Mouse (Mus musculus) lung, postnatal 36 days (tissue): ENCODE results near the gene Pop7.
A peak's percentile ranks its signal among the peaks of the same experiment; 100 is the strongest.

Source experiments
- DNase-seq: peaks from one replicate; pipeline ENCODE4 v3.0.0; 2022; ENCODE audit warnings: mixed read lengths

Pop7 gene

DNA sequence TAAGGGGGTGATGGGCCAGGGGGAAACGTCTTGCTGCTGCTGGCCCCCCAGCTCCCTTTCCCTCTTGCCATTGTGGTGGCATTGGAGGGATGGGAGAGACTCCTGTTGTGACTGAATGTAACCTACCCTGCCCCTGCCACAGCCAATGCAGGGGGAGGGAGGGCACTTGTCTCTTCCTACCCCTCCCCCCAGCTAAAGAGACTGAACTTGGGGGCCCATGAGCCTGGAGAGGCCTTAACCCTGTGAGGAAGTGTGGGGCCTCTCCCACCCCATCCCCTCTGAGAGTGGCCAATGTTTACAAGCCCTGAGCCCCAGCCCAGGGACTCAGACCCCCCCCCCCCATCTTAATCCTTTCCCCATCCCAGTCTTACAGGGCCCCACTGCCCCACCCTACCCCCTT lies 25.1 kb upstream of the Pop7 start:
- no peak for DNase-seq

DNA sequence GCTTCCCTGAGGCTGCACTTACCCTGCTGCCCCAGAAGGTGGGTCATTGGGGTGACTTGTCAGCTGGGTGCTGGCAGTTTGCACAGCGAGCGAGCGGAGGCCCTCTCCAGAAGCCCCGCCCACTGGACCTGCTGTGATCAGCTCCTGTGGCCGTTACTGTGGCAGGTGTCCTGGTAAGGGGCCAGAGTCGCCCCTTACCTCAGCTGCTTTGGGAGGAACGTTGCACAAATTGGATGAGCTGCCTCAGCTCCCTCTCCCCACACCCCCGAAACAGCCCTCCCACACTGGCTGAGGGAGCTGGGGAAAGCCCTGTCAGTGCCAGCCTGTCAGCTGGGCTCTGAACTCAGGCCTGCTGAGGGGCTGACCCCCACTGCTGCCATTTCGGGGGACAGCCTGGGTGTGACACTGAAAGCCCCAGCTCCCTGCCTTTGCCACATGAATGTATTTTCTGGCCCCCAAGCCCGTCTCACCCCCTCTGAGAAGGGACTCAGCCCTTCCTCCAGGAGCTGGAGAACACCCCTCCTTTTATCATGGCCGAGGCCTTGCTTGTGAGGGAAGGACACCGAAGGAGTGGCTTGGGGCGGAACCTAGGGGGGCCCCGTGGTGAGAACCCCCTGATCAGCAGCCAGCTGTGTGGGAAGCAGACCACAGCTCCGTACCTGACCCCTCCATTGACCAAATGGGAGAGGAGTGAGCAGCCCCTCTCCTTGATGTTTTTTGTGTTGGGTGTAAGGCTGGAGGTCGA lies 24.0 kb upstream of the Pop7 start:
- peak; percentile 65 for DNase-seq

DNA sequence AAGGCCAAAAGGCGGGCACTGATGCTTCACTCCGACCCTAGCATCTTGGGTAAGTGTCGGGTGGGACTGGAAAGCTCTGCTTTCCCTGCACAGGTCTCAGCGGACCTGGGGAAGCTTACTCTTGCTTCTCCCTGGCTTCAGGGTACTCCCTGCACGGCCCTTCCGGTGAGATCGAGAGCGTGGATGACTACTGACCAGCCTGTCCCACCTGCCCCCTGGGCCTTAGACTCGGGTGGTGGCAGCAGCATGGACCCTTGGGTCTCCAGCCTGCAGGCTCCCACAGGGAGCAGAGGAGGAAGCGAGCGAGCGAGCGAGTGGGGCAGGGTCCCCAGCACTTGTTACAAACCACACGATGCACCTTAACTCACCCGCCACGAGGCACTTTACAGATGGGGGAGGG lies 23.2 kb upstream of the Pop7 start:
- DNase-seq = no peak

DNA sequence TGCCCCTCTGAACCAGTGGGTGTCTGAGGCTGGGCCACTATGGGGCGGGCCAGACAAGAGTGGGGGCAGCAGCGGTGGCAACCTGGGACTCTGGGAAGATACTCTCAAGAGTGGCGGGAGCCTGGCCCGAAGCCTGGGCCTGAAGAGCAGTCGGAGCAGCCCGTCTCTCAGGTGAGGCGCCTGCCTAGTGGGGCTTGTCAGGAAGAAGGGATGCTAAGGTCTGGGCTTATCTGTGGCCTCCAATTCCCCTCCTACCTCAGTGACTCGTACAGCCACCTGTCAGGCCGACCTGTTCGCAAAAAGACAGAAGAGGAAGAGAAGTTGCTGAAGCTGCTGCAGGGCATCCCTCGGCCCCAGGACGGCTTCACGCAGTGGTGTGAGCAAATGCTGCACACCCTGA lies 22.4 kb upstream of the Pop7 start:
- DNase-seq = no peak

DNA sequence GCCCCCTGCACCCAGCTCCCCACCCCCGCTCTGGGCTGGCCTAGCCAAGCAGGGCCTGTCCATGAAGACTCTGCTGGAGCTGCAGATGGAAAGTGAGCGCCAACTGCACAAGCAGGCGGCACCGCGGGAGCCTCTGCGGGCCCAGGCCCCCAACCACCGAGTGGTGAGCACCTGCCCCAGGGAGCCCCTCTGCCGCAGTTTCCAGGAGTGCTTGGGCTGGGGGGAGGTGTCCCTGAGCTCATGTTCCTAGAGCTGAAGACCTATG lies 21.9 kb upstream of the Pop7 start:
- DNase-seq = no peak

DNA sequence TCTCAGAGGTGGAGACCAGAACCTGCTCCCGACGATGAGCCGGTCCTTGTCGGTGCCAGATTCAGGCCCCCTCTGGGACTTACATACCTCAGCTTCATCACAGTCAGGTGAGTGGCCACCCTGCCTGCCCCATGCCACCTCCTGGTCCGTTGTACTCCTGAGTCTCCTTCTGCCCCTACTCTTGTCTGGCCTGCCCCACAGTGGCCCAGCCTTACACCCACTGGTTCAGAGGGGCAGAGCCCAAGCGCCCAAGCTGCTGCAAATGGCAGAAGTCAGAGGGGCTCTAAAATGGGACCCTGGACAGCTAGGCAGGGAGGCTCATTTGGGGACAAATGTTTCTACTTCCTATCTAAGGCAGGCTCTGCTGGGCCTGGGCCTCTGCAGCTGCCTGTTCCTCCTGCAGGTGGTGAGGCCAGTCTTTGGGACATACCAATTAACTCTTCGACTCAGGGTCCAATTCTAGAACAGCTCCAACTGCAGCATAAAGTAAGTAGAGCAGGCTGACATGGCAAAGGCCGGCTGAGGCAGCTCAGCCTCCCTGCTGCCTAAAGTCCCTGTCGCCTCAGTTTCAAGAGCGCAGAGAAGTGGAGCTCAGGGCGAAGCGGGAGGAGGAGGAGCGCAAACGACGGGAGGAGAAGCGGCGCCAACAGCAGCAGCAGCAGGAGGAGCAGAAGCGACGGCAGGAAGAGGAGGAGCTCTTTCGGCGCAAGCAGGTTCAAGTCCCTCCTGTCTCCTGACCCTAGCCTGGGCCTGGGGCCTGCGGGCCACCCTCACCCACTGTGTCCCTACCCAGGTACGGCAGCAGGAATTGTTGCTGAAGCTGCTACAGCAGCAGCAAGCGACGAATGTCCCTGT lies 21.3 kb upstream of the Pop7 start:
- no peak for DNase-seq

DNA sequence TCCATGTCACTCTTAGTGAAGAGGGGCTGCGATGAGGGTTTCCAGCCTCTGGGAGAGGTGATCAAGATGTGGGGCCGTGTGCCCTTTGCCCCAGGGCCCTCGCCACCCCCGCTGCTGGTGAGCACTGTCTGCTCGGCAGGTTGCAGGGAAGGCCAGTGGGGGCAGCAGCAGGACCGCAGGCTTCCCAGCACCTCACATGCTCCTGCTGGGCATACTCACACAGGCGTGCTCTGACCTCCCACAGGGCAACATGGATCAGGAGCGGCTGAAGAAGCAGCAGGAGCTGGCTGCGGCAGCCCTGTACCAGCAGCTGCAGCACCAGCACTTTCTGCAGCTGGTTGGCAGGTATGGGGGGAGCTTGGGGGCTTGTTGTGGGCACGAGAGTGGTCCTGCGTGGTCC lies 20.4 kb upstream of the Pop7 start:
- DNase-seq = no peak

DNA sequence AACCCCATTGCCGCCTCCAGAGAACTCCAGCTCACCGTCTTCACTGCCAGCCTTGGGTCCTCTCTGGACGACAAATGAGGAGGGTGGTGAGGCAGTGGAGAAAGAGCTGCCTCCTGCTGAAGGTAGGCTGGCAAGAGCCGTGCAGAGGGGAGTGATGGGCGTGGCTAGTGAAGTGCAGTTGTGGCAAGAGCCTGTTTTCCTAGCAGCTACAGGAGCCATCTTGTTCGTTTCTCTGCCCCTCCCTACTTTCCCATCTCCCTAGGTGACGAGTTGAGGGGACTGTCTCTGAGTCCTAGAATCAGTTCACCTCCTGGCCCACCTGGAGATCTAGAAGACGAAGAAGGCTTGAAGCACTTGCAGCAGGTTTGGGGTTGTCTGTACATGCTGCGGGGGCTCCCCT lies 19.5 kb upstream of the Pop7 start:
- DNase-seq = peak; percentile 47

DNA sequence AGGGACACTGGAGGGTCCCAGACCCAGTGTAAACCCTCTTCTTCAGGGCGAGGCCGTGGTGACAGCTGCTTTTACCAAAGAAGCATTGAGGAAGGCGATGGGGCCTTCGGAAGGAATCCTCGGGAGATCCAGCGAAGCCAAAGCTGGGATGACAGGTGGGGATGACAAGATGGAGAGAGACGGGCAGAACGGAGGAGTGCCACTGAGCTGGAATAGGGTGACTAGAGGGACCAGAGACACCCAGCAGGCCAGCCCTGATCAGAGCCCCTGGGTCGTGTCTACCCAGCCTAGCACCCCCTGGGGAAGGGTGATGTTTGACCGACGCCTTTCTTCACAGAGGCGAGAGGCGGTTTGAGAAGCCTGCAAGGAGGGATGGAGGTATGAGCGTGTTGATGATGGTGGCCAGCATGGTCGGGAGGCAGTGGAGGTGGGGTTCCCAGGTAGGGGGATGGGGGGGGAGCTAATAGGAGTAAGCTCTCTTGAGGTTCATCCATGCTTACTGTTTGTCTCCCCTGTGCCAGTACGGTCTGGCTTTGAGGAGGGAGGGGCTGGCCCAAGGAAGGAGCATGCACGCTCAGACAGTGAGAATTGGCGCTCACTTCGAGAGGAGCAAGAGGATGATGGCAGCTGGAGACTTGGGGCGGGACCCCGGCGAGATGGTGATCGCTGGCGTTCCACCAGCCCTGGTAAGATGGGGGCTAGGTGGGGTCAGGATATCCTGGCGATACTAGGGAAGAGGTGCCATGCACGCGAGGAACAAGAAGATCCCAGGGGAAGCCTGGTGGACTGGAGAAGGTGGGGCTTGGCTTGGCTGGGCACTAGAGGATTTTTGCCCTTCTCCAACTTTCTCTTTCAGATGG lies 17.6 kb upstream of the Pop7 start:
- DNase-seq = no peak

DNA sequence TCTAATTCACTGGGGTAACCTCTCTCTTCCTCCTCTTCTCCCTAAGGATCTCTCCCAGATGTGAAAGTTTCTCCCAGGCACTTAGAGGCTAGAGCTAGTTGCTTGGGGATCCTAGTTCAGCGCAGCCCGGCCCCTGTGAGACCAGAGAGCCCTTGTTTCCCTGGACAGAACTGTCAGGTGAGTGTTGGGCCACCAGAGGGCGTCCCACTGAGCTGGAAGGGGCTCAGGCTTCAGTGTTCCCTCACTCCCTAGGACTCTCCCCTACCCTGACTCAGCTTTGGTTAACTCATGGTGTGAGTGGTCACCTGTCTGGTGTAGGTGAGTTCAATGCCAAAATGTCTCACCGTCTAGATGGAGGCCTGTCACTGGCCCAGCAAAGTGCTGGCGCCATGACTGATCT lies 16.1 kb upstream of the Pop7 start, which contains the start of gene Gigyf1:
Gigyf1 (plus strand) TSS at position 113 of the 400 bp plus-strand sequence.
- DNase-seq = peak; percentile 39

DNA sequence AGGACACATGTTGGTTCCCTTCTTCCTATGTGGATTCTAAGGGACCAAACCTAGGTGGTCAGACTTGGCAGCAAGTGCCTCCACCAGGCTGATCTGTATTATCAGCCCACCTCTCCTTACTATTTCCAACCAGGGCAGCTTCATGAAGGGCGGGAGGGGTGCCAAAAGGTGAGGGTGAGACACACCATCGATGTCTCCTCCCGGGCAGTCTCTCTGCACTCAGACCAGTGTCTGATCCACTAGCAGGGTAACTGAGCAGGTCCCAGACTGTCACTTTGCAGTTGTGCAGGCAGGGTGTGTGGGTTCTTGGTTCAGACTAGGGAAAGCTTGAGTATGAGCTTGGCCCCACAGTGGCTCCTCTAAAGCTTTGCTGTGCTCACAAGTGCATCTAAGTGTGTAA lies 12.5 kb upstream of the Pop7 start:
- no peak for DNase-seq

DNA sequence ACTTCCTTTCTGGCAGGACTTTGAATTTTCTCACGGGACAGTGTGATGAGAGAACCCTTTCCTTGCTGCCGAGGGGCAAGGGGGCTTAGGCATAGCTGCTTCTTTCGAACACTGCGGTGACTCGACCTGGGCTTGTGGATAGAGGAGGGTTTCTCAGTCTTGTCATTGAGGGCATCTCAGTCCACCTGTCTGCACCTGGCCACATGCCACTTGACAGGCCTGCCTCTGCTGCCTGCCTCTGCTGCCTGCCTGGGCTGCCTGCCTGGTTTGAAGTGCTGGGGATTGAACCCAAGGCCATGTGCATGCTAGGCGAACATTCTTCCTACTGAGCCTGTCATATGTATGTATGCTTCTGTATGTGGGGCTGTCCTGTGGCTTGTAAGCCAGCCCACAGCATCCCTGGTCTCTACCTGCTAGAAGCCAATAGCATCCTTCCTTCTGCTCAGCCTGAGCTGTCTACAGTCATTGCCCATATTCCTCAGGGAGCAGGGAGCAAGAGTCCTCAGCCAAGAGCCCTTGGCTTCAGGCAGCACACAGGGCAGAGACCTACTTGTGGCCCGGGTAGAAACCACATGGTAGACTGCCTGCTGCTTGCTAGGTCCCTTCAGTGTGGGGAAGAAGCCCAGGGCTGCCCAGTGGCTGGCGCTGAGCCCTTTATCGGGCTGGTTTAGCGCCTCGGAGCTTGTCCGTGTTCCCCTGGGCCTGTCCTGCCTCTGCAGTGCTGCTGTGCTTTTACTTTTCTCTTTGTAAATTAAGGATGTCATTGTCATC lies 11.8 kb upstream of the Pop7 start:
- DNase-seq = no peak

DNA sequence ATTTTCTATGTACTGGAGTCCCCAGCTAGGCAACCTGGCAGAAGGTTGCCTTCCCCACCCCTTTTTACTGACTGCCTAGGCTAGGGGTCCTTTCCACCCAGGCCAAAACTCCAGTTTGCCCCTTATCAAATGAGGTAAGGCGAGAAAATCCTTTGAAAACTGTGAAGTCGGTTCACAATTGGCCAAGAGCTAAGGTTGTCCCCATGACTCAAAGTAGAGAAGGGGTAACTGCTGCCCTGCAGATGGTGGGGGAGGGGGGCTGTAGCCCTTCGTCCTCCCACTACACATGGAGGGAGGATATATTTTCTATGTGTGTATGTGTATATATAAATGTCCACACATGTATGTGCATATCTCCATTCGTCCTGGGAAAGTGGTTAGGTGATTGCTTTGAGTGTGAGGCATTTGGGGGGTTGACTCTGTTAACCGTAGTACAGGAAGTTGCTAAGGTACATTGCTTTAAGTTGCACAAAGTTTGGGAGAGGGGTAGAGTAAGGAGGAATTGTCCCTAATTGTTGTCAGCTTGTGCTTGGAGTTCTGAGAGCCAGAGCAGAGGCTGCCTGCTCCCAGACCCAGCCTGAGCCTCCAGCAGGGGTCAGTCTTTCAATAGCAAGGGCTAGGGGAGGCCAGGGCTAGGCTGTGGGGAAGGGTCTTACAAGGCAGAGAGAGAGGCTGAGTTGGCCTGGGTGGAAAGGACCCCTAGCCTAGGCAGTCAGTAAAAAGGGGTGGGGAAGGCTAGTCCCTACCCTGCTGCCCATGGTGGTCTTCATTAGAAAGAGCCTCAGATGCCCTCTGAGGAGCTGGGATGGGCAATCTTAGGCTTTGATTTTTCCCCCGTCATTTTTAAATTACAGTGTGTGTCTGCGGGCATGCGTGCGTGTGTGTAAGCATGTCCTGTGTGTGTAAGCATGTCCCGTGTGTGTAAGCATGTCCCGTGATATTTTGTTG lies 10.8 kb upstream of the Pop7 start:
- peak; percentile 47 for DNase-seq

DNA sequence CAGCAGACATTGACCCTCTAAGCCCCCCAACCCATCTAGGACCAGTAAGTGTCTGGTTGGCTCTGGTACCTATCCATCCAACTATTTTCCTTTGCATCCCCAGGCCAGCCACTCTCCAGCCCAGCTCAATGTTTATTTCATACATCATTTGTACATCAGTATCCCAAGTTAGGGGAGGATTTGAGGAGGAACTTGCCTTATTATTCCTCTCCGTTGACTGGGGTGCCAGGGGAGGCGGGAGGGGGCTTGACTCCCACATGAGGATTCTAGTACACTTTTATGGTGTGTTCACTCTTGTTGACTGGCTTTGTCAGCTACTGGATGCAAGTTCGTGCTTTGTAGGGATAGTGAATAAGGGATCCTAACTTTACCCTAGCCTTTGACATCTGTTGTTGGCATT lies 9.4 kb upstream of the Pop7 start:
- no peak for DNase-seq

DNA sequence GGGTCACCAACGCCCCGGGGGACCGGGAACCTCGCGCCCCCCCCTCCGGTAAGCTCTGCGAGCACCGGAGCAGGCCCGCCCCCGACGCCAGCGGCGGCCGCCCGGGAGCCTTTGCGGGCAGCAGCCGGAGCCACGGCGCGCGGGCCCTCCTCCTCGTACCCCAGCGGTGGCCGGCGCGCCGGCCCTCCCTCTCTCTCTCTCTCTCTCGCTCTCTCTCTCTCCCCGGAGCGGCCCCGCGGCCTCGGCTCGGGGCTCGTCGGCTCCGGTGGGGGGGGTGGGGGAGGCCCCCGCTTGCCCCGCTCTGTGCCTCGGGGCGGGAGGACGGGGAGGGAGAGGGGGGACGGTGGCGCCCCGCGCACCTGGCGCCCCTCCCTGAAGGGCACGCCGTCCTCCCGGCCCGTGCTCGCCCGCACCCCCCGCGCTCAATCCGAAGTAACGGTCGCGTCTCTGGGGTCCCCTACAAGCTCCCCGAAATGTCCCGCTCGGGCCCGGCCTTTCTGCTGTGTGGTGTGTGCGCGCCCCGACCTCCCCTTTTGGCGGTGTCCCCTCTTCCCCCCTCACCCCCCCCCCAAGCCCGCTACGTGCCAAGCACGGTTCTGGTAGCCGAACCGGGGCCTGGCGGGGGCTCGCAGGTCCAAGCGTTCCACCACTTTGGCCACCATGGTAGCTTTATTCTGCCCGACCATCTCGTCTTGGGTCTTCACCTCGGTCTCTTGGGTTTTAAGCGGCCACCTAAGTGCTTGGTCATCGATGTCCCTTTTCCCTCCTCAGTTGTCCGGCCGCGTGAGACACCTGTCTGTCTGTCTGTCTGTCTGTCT lies 8.5 kb upstream of the Pop7 start:
- DNase-seq = no peak

DNA sequence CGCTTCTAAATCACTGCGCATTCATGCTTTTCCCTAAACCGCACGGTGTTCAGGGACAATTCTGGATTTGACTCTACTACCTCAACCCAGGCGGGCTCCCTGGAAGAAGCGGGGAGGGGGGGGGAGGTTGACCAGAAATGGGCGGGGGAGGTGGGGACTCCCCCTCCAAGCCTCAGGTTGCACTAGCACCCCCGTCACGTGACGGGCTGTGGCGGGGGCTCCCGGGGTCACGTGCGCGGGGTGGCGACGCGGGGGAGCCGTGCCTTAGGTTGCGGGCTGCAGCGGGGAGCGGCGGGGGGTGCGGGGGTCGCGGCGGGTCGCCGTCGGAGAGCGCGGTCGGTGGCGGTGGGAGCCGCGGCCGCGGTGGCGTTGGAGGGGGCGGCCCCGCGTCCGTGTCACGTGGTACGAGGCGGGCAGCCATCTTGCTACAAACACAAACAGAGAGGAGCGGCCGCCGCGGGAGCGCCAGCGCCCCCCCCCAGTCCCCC lies 7.7 kb upstream of the Pop7 start:
- peak; percentile 84 for DNase-seq

DNA sequence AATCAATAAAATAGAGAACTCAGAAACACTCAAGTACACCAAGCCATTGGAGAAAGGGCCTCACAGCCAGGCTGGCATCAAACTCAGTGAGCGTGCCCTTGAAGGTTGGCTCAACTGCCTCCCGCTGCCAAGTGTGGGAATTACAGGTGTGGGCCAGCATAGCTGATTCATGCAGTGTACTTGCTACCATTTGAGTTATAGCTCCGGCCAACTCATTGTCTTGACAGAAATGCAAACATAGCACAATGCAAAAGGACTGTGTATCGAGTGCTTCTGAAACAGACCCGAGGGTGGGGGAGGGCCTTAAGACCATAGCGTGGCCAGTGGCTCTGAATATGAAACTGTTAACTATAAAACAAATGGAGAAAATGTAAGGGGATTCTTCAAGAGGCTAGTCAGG lies 1.7 kb upstream of the Pop7 start:
- DNase-seq = peak; percentile 64

DNA sequence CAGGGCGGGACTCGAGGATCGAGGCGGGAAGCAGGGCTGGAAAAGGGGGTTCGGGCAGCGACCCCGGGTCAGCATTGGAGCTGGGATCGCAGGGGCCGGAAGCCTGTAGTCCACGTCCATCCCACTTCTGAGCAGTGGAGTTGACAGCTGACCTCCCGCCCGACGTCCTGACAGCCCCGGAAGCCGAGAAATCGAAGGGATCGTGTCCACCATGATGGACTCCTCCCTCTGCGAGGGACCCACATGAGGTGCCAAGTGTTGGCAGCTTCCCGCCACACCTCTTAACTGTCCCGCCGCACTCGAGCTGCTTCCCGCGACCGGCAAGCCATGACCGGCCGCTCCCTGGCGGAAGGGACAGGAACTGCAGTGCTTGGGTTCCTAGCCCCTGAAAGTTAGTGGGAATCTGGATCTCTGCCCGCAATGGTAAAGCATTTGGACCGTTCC lies 371 bp upstream of the Pop7 start:
- DNase-seq = peak; percentile 91

DNA sequence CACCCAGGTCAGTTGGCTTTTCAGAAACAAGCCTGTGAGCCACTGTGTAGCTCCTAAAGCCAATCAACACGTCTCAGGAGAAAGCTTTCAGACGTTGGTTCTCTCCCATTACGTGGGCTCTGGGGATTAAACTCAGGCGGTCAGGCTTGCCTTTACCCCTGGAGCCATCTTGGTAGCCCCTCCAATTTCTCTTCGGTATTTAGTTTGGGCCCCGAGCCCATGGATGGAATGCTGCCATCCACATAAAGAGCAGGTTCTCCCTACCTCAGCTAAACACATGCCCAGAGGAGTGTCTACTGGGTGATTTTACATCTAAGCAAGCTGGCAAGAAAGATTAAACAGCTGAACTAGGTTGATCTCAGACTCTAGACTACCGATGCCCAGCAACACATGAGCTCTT lies 2.1 kb downstream of the Pop7 start:
- DNase-seq = no peak

DNA sequence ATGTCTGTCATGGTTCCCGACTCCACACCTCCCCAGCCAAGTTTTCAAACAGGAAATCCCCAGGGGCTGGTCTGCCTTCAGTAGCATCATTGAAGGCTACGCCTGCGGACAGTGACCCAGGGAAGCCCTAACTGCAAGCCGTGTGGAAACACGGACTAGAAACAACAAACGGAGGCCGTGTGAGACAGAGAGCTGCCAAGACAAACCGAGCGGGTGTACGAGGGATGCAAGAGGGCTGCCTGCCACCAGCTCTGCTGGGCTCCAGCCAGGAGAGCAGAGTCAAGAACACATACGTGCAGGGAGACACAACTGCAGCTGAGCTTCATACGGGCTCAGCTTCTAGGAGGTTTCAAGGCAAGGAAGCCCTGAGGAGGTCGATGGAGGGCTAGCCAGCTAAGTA lies 8.5 kb downstream of the Pop7 start:
- DNase-seq = no peak

DNA sequence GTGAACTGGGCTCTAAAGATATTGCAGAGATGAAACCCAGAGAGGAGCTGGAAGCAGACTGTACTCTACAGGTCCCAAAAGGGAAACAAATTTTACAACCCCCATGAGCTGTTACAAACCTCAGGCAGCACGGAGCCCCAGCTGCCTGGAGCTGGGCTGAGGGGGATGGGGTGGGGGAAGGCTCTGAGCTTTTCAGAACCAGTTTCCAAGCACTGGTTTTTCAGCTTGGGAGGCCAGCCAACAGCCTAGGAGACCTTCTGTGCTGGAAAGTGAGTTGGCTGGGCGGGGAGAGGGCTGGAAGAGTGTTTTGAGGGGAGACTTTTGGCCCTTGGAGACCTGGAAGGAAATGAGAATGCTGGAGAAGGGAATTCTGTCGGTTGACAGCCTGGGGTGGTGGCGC lies 10.8 kb downstream of the Pop7 start:
- no peak for DNase-seq
